Mouse (Mus musculus) liver, postnatal 0 days (tissue): ENCODE measurements around the gene Cyren.

Experiments
- CTCF ChIP-seq: sonication (generic); IDR thresholded peaks from 2 replicates; pipeline ENCODE4 v1.5.1; 2016; ENCODE audit warnings: antibody characterized with exemption, low read depth
- EP300 ChIP-seq: IDR thresholded peaks from 2 replicates; pipeline ENCODE4 v1.6.1; 2016; ENCODE audit warnings: antibody characterized with exemption, low read depth, mild to moderate bottlenecking

- TF ChIP-seq CTCF (no peak), EP300 (no peak)
Observed at GRCm38 (mm10) chr6:34887131-34887850, 9.4 kb upstream of the Cyren start.
